Mouse (Mus musculus) fibroblast of lung, adult 2 months (primary cell): ENCODE measurements around the gene Nkain4.

Source experiments
- DNase-seq: peaks from one replicate; pipeline ENCODE4 v3.0.0-alpha.2; 2011; ENCODE audit warnings: low read depth

The Nkain4 gene

GRCm38 (mm10) chr2:180954061-180955047 lies at the start of gene Nkain4:
Nkain4 (minus strand) TSS chr2:180954699.
- DNase-seq, result no peak

- DNase-seq, result no peak
Observed at GRCm38 (mm10) chr2:180996905-180997304, 42.4 kb upstream of the Nkain4 start.

GRCm38 (mm10) chr2:180996436-180996835 lies 41.9 kb upstream of the Nkain4 start:
- DNase-seq, result no peak

- DNase-seq, result no peak
Observed at GRCm38 (mm10) chr2:180995457-180995856, 41.0 kb upstream of the Nkain4 start.

GRCm38 (mm10) chr2:180994360-180994759 lies 39.9 kb upstream of the Nkain4 start:
- peak; percentile 9 for DNase-seq

- no peak for DNase-seq
Observed at GRCm38 (mm10) chr2:180990347-180990746, 35.8 kb upstream of the Nkain4 start.

- no peak for DNase-seq
Observed at GRCm38 (mm10) chr2:180988948-180989347, 34.4 kb upstream of the Nkain4 start.

- no peak for DNase-seq
Observed at GRCm38 (mm10) chr2:180988347-180988913, 33.9 kb upstream of the Nkain4 start.

GRCm38 (mm10) chr2:180987432-180988030 lies 33.0 kb upstream of the Nkain4 start:
- no peak for DNase-seq

GRCm38 (mm10) chr2:180987001-180987400 lies 32.5 kb upstream of the Nkain4 start:
- no peak for DNase-seq

- no peak for DNase-seq
Observed at GRCm38 (mm10) chr2:180986449-180986848, 31.9 kb upstream of the Nkain4 start, which contains the start of gene Col20a1. Col20a1 (plus strand) TSS chr2:180986535.

- DNase-seq, result no peak
Observed at GRCm38 (mm10) chr2:180985635-180986034, 31.1 kb upstream of the Nkain4 start.

GRCm38 (mm10) chr2:180981133-180981532 lies 26.6 kb upstream of the Nkain4 start:
- no peak for DNase-seq

- peak; percentile 73 for DNase-seq
Observed at GRCm38 (mm10) chr2:180967010-180967763, 12.7 kb upstream of the Nkain4 start, which contains the start of gene Arfgap1. Arfgap1 (plus strand) TSS chr2:180967225.

GRCm38 (mm10) chr2:180966092-180966882 lies 11.8 kb upstream of the Nkain4 start:
- peak; percentile 35 for DNase-seq

- peak; percentile 48 for DNase-seq
Observed at GRCm38 (mm10) chr2:180963956-180964355, 9.5 kb upstream of the Nkain4 start.

- no peak for DNase-seq
Observed at GRCm38 (mm10) chr2:180962616-180963308, 8.3 kb upstream of the Nkain4 start.

- no peak for DNase-seq
Observed at GRCm38 (mm10) chr2:180960187-180960586, 5.7 kb upstream of the Nkain4 start.

- DNase-seq, result no peak
Observed at GRCm38 (mm10) chr2:180959605-180960004, 5.1 kb upstream of the Nkain4 start.

- no peak for DNase-seq
Observed at GRCm38 (mm10) chr2:180953638-180954037, 861 bp downstream of the Nkain4 start.
